Mouse (Mus musculus): Measurements from ENCODE around the gene Strip2. TPM values are rescaled to one million over a fixed set of nuclear protein-coding genes. Genes with fewer than 3 reads are reported as not detected.

The Strip2 gene
- polyA plus RNA-seq, 1 experiment from 2014 or later = 0.17 TPM

GRCm38 (mm10) chr6:29946568-29946967, 29.8 kb downstream of the Strip2 start:
- no peak overlapping the region for H3K27ac ChIP-seq
- 83% methylated on average over 2 of the region's 2 CpGs for WGBS (ENCODE audit: missing documents)
- H3K36me3 ChIP-seq (ENCODE audit: inconsistent target) = no peaks in the 10 kb centered on the region
- H3K4me3 ChIP-seq (ENCODE audit: inconsistent target) = no peak overlapping the region
- H3K79me2 ChIP-seq (ENCODE audit: inconsistent target) = no peaks in the 10 kb centered on the region

GRCm38 (mm10) chr6:29947823-29948222, 31.0 kb downstream of the Strip2 start:
- no peak overlapping the region for H3K27ac ChIP-seq
- H3K36me3 ChIP-seq (ENCODE audit: inconsistent target) = no peaks in the 10 kb centered on the region
- WGBS (ENCODE audit: missing documents) = 87% methylated on average over 6 of the region's 6 CpGs
- H3K4me3 ChIP-seq (ENCODE audit: inconsistent target) = no peak overlapping the region
- no peaks in the 10 kb centered on the region for H3K79me2 ChIP-seq (ENCODE audit: inconsistent target)

GRCm38 (mm10) chr6:29956749-29957148, 39.9 kb downstream of the Strip2 start:
- H3K27ac ChIP-seq = no peak overlapping the region
- no peak overlapping the region for H3K4me3 ChIP-seq (ENCODE audit: inconsistent target)
- 98% methylated on average over 4 of the region's 4 CpGs for WGBS (ENCODE audit: missing documents)
- no peaks in the 10 kb centered on the region for H3K79me2 ChIP-seq (ENCODE audit: inconsistent target)
- no peaks in the 10 kb centered on the region for H3K36me3 ChIP-seq (ENCODE audit: inconsistent target)

- H3K4me3 ChIP-seq (ENCODE audit: inconsistent target) = no peak overlapping the region
- no peaks in the 10 kb centered on the region for H3K36me3 ChIP-seq (ENCODE audit: inconsistent target)
- WGBS (ENCODE audit: missing documents) = 85% methylated on average over 3 of the region's 3 CpGs
- H3K27ac ChIP-seq = no peak overlapping the region
- H3K79me2 ChIP-seq (ENCODE audit: inconsistent target) = no peaks in the 10 kb centered on the region
Measured at GRCm38 (mm10) chr6:29958669-29959068, 41.9 kb downstream of the Strip2 start.

DNA sequence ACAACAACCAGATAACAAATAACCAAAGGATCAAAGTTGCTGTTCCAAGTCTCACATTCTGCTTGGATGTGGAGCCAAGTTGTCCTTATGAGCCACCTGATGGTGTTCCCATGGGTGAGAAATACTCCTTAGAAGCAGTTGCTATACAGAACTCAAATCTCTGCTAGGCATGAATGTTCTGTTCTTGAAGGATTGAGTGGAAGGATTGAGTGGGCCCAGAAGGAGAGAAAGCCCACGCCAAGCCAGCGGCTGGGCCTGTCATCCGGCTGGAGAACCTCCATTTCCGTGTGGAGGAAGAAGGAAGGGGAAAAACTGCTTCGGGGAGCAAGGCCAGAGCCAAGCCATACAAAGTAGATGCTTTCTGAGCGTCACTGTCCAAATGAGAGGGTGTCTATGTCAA, 44.3 kb downstream of the Strip2 start:
- Histone ChIP-seq H3K79me2 (ENCODE audit: inconsistent target) (no peaks in the 10 kb centered on the region), H3K36me3 (ENCODE audit: inconsistent target) (no peaks in the 10 kb centered on the region), H3K4me3 (ENCODE audit: inconsistent target) (no peak overlapping the region), H3K27ac (no peak overlapping the region)
- 96% methylated on average over 6 of the region's 6 CpGs for WGBS (ENCODE audit: missing documents)

GRCm38 (mm10) chr6:29967917-29968316, 51.1 kb downstream of the Strip2 start:
- 67% methylated on average over 7 of the region's 7 CpGs for WGBS (ENCODE audit: missing documents)
- Histone ChIP-seq H3K4me3 (ENCODE audit: inconsistent target) (no peak overlapping the region), H3K79me2 (ENCODE audit: inconsistent target) (no peaks in the 10 kb centered on the region), H3K27ac (no peak overlapping the region), H3K36me3 (ENCODE audit: inconsistent target) (no peaks in the 10 kb centered on the region)

DNA sequence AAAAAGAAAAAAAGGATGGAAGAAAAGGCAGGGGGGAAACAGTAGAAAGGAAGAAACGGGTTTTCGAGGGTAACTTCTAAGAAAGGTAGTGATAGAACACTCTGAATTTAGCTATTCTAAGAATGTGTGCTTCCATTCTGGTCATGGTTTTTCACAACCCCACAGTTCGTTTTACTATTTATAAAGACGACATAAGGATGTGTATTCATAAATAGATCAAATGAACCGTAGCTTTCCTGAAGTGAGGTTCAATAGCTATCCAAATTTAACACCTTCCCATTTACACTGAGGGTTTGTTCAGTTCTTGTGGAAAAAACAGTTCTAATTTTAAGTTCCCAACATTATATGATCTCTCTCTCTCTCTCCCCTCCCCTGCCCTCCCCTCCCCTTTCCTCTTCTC, 56.5 kb downstream of the Strip2 start:
- H3K4me3 ChIP-seq (ENCODE audit: inconsistent target) = no peak overlapping the region
- H3K79me2 ChIP-seq (ENCODE audit: inconsistent target) = no peaks in the 10 kb centered on the region
- no peaks in the 10 kb centered on the region for H3K36me3 ChIP-seq (ENCODE audit: inconsistent target)
- H3K27ac ChIP-seq = no peak overlapping the region
- 75% methylated on average over 5 of the region's 5 CpGs for WGBS (ENCODE audit: missing documents)

- 87% methylated on average over 6 of the region's 8 CpGs for WGBS (ENCODE audit: missing documents)
- Histone ChIP-seq H3K36me3 (ENCODE audit: inconsistent target) (no peaks in the 10 kb centered on the region), H3K79me2 (ENCODE audit: inconsistent target) (no peaks in the 10 kb centered on the region), H3K4me3 (ENCODE audit: inconsistent target) (no peak overlapping the region), H3K27ac (no peak overlapping the region)
Measured at GRCm38 (mm10) chr6:29974836-29975235, 58.0 kb downstream of the Strip2 start.

DNA sequence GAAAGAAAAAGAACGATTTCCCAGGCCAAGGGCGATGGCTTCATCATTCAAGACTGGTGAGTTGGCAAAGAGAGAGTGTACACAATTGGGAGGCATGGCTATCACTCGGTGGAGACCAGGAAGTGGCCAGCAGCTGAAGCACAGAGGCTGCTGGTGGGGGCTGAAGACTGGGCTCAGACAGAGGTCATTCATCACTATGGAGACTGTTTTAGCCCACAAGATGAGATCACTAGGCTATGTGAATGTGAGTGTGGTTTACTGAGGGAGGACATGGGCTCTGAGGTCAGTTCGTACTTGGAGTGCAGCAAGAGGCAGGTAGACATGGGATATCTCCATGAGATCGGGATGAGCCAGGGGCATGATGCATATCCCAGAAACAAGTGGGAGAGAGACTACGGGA, 63.6 kb downstream of the Strip2 start:
- 85% methylated on average over 6 of the region's 6 CpGs for WGBS (ENCODE audit: missing documents)
- Histone ChIP-seq H3K27ac (no peak overlapping the region), H3K4me3 (ENCODE audit: inconsistent target) (no peak overlapping the region), H3K79me2 (ENCODE audit: inconsistent target) (no peaks in the 10 kb centered on the region), H3K36me3 (ENCODE audit: inconsistent target) (no peaks in the 10 kb centered on the region)

GRCm38 (mm10) chr6:29981797-29982196, 65.0 kb downstream of the Strip2 start:
- H3K4me3 ChIP-seq (ENCODE audit: inconsistent target) = no peak overlapping the region
- H3K36me3 ChIP-seq (ENCODE audit: inconsistent target) = no peaks in the 10 kb centered on the region
- H3K79me2 ChIP-seq (ENCODE audit: inconsistent target) = no peaks in the 10 kb centered on the region
- H3K27ac ChIP-seq = no peak overlapping the region

GRCm38 (mm10) chr6:29985058-29985498, 68.3 kb downstream of the Strip2 start:
- 0% methylated on average over 30 of the region's 37 CpGs for WGBS (ENCODE audit: missing documents)
- Histone ChIP-seq H3K4me3 (ENCODE audit: inconsistent target) (peak overlapping the region; percentile 39), H3K79me2 (ENCODE audit: inconsistent target) (no peaks in the 10 kb centered on the region), H3K27ac (peak overlapping the region; percentile 60), H3K36me3 (ENCODE audit: inconsistent target) (no peaks in the 10 kb centered on the region)

GRCm38 (mm10) chr6:29985504-29985903, 68.7 kb downstream of the Strip2 start:
- Histone ChIP-seq H3K4me3 (ENCODE audit: inconsistent target) (peak overlapping the region; percentile 39), H3K27ac (no peak overlapping the region), H3K79me2 (ENCODE audit: inconsistent target) (no peaks in the 10 kb centered on the region), H3K36me3 (ENCODE audit: inconsistent target) (no peaks in the 10 kb centered on the region)
- WGBS (ENCODE audit: missing documents) = 5% methylated on average over 14 of the region's 14 CpGs

DNA sequence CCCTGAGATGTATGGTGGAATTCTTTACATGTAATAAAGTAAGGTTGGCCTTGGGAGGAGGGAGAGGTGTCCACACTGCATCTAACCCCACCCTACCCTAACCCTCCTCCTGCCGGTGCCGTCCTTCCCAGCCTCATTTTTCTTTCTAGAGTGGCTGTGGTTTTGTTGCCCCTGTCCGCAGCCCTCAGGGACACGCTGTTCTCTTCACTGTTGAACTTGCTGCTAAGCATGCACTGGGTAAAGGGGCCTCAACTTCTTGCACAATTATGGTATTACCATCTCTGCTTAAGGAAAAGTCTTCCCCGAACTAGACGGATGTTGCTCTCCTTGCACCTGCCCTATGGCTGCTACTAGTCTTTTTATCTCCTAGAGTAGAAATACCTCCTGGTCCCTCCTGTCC, 69.2 kb downstream of the Strip2 start:
- H3K36me3 ChIP-seq (ENCODE audit: inconsistent target) = no peaks in the 10 kb centered on the region
- peak overlapping the region; percentile 39; the same call in 1 of the 2 replicates for H3K4me3 ChIP-seq (ENCODE audit: inconsistent target)
- no peaks in the 10 kb centered on the region for H3K79me2 ChIP-seq (ENCODE audit: inconsistent target)
- no peak overlapping the region for H3K27ac ChIP-seq
- 39% methylated on average over 6 of the region's 6 CpGs for WGBS (ENCODE audit: missing documents)

DNA sequence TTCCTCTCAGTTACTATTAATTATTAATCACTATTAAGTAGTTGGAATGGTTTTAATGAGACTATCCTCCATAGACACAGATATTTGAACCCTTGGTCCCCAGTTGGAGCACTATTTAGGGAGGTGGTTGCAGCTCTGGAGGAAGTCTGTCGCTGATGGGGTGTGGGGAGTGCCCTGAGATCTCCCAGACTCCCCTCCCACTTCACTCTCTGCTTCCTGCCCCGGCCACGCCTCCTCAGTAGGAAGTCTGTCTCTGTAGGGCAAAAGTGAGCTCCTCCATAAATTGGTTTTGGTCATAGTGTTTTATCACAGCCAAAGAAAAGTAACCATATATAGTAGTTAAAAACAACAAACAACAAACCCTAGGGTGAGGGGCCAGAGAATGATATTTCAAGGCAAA, 70.4 kb downstream of the Strip2 start:
- no peak overlapping the region for H3K27ac ChIP-seq
- no peaks in the 10 kb centered on the region for H3K79me2 ChIP-seq (ENCODE audit: inconsistent target)
- no peaks in the 10 kb centered on the region for H3K36me3 ChIP-seq (ENCODE audit: inconsistent target)
- H3K4me3 ChIP-seq (ENCODE audit: inconsistent target) = no peak overlapping the region
- 11% methylated on average over 1 of the region's 3 CpGs for WGBS (ENCODE audit: missing documents)

DNA sequence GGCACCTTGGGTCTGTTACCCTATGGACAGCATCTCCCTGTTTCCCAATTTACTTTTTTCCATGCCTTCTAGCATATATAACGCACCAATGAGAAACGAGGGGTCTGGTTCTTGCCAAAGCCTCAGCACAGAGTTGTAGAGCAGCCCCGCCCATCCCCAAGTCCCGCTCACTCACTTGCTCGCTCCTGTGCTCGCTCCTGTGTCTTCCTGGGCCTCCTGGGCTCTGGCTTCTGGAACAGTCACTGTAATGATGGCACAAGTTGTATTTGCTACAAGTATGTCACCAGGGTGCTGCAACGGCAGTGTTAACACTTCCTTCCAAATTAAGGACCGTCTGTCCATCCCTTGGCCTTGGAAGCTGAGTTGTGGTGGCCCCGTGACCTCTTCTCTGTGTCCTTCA, 81.3 kb downstream of the Strip2 start:
- no peaks in the 10 kb centered on the region for H3K36me3 ChIP-seq (ENCODE audit: inconsistent target)
- 91% methylated on average over 9 of the region's 9 CpGs for WGBS (ENCODE audit: missing documents)
- H3K4me3 ChIP-seq (ENCODE audit: inconsistent target) = no peak overlapping the region
- no peak overlapping the region for H3K27ac ChIP-seq
- no peaks in the 10 kb centered on the region for H3K79me2 ChIP-seq (ENCODE audit: inconsistent target)

DNA sequence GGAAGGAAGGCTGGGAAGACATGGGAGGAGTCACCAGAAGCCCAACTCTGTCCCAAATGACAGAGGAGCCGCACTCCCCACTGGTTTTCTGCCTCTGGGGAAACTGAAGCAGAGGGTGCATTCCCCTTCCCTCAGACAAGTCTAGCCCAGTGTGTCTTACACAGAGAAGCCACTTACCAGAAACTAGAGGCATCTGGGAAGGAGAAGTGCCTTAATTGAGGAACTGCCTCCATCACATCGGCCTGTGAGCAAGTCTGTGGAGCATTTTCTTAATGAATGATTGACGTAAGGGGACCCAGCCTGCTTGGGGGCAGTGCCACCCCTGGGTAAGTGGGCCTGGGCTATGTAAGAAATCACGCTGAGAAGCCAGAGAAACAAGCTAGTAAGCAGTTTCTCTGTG, 82.0 kb downstream of the Strip2 start:
- no peaks in the 10 kb centered on the region for H3K79me2 ChIP-seq (ENCODE audit: inconsistent target)
- H3K4me3 ChIP-seq (ENCODE audit: inconsistent target) = no peak overlapping the region
- no peak overlapping the region for H3K27ac ChIP-seq
- no peaks in the 10 kb centered on the region for H3K36me3 ChIP-seq (ENCODE audit: inconsistent target)
- WGBS (ENCODE audit: missing documents) = 40% methylated on average over 4 of the region's 4 CpGs

All from macrophage (primary cell).